8 mouse cellular contexts compared by ENCODE assay signal in genomic region chr13:101691669-101692068, GRCm38 (mm10).
DNase-seq lines count a peak whose midpoint lies in the region; ATAC-seq and TF ChIP-seq lines count a peak whose summit lies in the region.

No protein-coding gene starts in this region.

- H3K36me3 ChIP-seq in kidney, postnatal 0 days (ENCODE audit: insufficient read depth, low read length): peaks cover 12% of the 10 kb centered on the region
- peaks cover 14% of the 10 kb centered on the region for H3K36me3 ChIP-seq in hindbrain, embryonic 16.5 days (ENCODE audit: control insufficient read depth, insufficient read depth, low read length)
- peaks cover 22% of the 10 kb centered on the region for H3K36me3 ChIP-seq in neural tube, embryonic 12.5 days

- no peaks in the 10 kb centered on the region for H3K27me3 ChIP-seq in kidney, postnatal 0 days (ENCODE audit: insufficient read depth, low read length)
- H3K27me3 ChIP-seq in hindbrain, embryonic 16.5 days (replicated peaks; ENCODE audit: control insufficient read depth, insufficient read depth, low read length): no peaks in the 10 kb centered on the region
- H3K27me3 ChIP-seq in neural tube, embryonic 12.5 days (replicated peaks): no peaks in the 10 kb centered on the region

- WGBS in kidney, postnatal 0 days: 41% methylated on average over 6 of the region's 6 CpGs
- WGBS in hindbrain, embryonic 16.5 days: 14% methylated on average over 6 of the region's 6 CpGs
- WGBS in neural tube, embryonic 12.5 days: 17% methylated on average over 6 of the region's 6 CpGs

- H3K4me1 ChIP-seq in kidney, postnatal 0 days (replicated peaks; ENCODE audit: insufficient read depth, low read length): peaks cover 26% of the 10 kb centered on the region
- H3K4me1 ChIP-seq in hindbrain, embryonic 16.5 days (ENCODE audit: control insufficient read depth, insufficient read depth, low read depth, low read length): peaks cover 30% of the 10 kb centered on the region
- H3K4me1 ChIP-seq in neural tube, embryonic 12.5 days: peaks cover 40% of the 10 kb centered on the region

- no peak for ATAC-seq in kidney, postnatal 0 days (replicated peaks; ENCODE audit: low FRiP score, low read depth)
- no peak for ATAC-seq in hindbrain, embryonic 16.5 days
- no peak for ATAC-seq in neural tube, embryonic 12.5 days (ENCODE audit: low FRiP score, low read depth)

- H3K4me2 ChIP-seq in kidney, postnatal 0 days (ENCODE audit: low read length): peak overlapping the region; percentile 76
- H3K4me2 ChIP-seq in hindbrain, embryonic 16.5 days (ENCODE audit: low read length): peak overlapping the region; percentile 95
- H3K4me2 ChIP-seq in neural tube, embryonic 12.5 days (replicated peaks): peak overlapping the region; percentile 73

- H3K4me3 ChIP-seq in kidney, postnatal 0 days (replicated peaks; ENCODE audit: low read depth, low read length): peak overlapping the region; percentile 61
- H3K4me3 ChIP-seq in hindbrain, embryonic 16.5 days (ENCODE audit: low read length): peak overlapping the region; percentile 65
- H3K4me3 ChIP-seq in neural tube, embryonic 12.5 days: peak overlapping the region; percentile 18; the same call in 1 of the 2 replicates

- peak overlapping the region; percentile 2; the same call in 1 of the 2 replicates for H3K9ac ChIP-seq in kidney, postnatal 0 days (ENCODE audit: low read depth, low read length)
- H3K9ac ChIP-seq in hindbrain, embryonic 16.5 days (ENCODE audit: low read depth, low read length): peak overlapping the region; percentile 48
- H3K9ac ChIP-seq in neural tube, embryonic 12.5 days: peak overlapping the region; percentile 38; the same call in 1 of the 2 replicates

- no peak for DNase-seq in kidney, postnatal 0 days (ENCODE audit: low spot score)
- DNase-seq in kidney, adult 11 months: no peak
- peak; percentile 21 to 58 for DNase-seq in cerebellum, postnatal 36 days
- no peak for DNase-seq in yolk sac, embryonic 10.5 days (ENCODE audit: low spot score)
- DNase-seq in lung, postnatal 4 days: no peak
- no peak for DNase-seq in layer of hippocampus, adult 11-12 months (ENCODE audit: low spot score)

- TF ChIP-seq CTCF in kidney, postnatal 0 days (IDR thresholded peaks at IDR 0.05; ENCODE audit: low read depth): no peak

- no peaks in the 10 kb centered on the region for H3K9me3 ChIP-seq in kidney, postnatal 0 days (replicated peaks; ENCODE audit: low read length)
- H3K9me3 ChIP-seq in hindbrain, embryonic 16.5 days (ENCODE audit: control insufficient read depth, low read length): no peaks in the 10 kb centered on the region
- H3K9me3 ChIP-seq in neural tube, embryonic 12.5 days: no peaks in the 10 kb centered on the region

- peak overlapping the region; percentile 15; the same call in 1 of the 2 replicates for H3K27ac ChIP-seq in kidney, postnatal 0 days
- peak overlapping the region; percentile 86 for H3K27ac ChIP-seq in hindbrain, embryonic 16.5 days (ENCODE audit: low read depth, low read length)
- no peak overlapping the region for H3K27ac ChIP-seq in neural tube, embryonic 12.5 days

Comparison
In these comparisons a context has a peak if more than half of its experiments do, and no peak if none do; other contexts are left out.
1. DNase-seq: peak in cerebellum, postnatal 36 days (2 of 2); none in kidney, postnatal 0 days (single experiment), kidney, adult 11 months (single experiment), yolk sac, embryonic 10.5 days (single experiment), lung, postnatal 4 days (0 of 2) and layer of hippocampus, adult 11-12 months (single experiment).
2. Peak in every context shown above with its lines, with median percentiles within 50 percentile points of each other: H3K4me2 ChIP-seq, H3K4me3 ChIP-seq and H3K9ac ChIP-seq.